Mouse (Mus musculus): ENCODE results near the gene Olfr1360. TPM values are rescaled to one million over a fixed set of nuclear protein-coding genes. Genes with fewer than 3 reads are reported as not detected.

Olfr1360 gene
- polyA plus RNA-seq, 1 experiment from 2014 or later = not detected

Small RNAs within 50 kb of the gene (microRNA-seq; reads per million reads assigned to microRNA genes)
- gene Gm44357 (not detected), gene Gm44367 (not detected)

Other genes with a start within 250 kb of the Olfr1360 start
- 2.8 and 3.5 TPM in 2 replicates for gene Pgbd1, start 236.3 kb downstream of the Olfr1360 start, polyA plus RNA-seq (2015; fragmentation: Nextera tagmentation; extraction: Ambion mirVana)
- gene Zscan26, start 223.7 kb downstream of the Olfr1360 start, polyA plus RNA-seq (2015; fragmentation: Nextera tagmentation; extraction: Ambion mirVana) = 19.3 and 20.8 TPM in 2 replicates
- gene Nkapl, start 208.9 kb downstream of the Olfr1360 start, polyA plus RNA-seq (2015; fragmentation: Nextera tagmentation; extraction: Ambion mirVana) = 3.4 and 3.5 TPM in 2 replicates
- 9.4 and 11.0 TPM in 2 replicates for gene Zkscan4, start 198.5 kb downstream of the Olfr1360 start, polyA plus RNA-seq (2015; fragmentation: Nextera tagmentation; extraction: Ambion mirVana)
- gene Gm10065, start 198.0 kb downstream of the Olfr1360 start, polyA plus RNA-seq (2015; fragmentation: Nextera tagmentation; extraction: Ambion mirVana) = not detected in 2 replicates
- gene AK157302, start 182.2 kb downstream of the Olfr1360 start, polyA plus RNA-seq (2015; fragmentation: Nextera tagmentation; extraction: Ambion mirVana) = 0.23 and 0.24 TPM in 2 replicates
- 4.5 and 8.2 TPM in 2 replicates for gene Gm11273, start 176.0 kb downstream of the Olfr1360 start, polyA plus RNA-seq (2015; fragmentation: Nextera tagmentation; extraction: Ambion mirVana)
- gene Zkscan8, start 146.3 kb downstream of the Olfr1360 start, polyA plus RNA-seq (2015; fragmentation: Nextera tagmentation; extraction: Ambion mirVana) = 4.9 and 5.4 TPM in 2 replicates
- gene Olfr1366, start 134.6 kb downstream of the Olfr1360 start, polyA plus RNA-seq (2015; fragmentation: Nextera tagmentation; extraction: Ambion mirVana) = 0.14 and 0.28 TPM in 2 replicates
- 0.06 TPM in 1 of 2 replicates, not detected in the other for gene Olfr1535, start 117.5 kb downstream of the Olfr1360 start, polyA plus RNA-seq (2015; fragmentation: Nextera tagmentation; extraction: Ambion mirVana)
- gene Olfr1364, start 95.6 kb downstream of the Olfr1360 start, polyA plus RNA-seq (2015; fragmentation: Nextera tagmentation; extraction: Ambion mirVana) = not detected in 2 replicates
- not detected in 2 replicates for gene Olfr1362, start 63.4 kb downstream of the Olfr1360 start, polyA plus RNA-seq (2015; fragmentation: Nextera tagmentation; extraction: Ambion mirVana)
- 0.08 TPM in 1 of 2 replicates, not detected in the other for gene Olfr11, start 34.9 kb downstream of the Olfr1360 start, polyA plus RNA-seq (2015; fragmentation: Nextera tagmentation; extraction: Ambion mirVana)
- gene Olfr1361, start 14.0 kb downstream of the Olfr1360 start, polyA plus RNA-seq (2015; fragmentation: Nextera tagmentation; extraction: Ambion mirVana) = not detected in 2 replicates
- not detected in 2 replicates for gene Olfr1359, start 20.7 kb upstream of the Olfr1360 start, polyA plus RNA-seq (2015; fragmentation: Nextera tagmentation; extraction: Ambion mirVana)
- gene Hist1h2bl, start 38.7 kb upstream of the Olfr1360 start, polyA plus RNA-seq (2015; fragmentation: Nextera tagmentation; extraction: Ambion mirVana) = 2.2 TPM in 1 of 2 replicates, not detected in the other
- gene Hist1h2ai, start 39.0 kb upstream of the Olfr1360 start, polyA plus RNA-seq (2015; fragmentation: Nextera tagmentation; extraction: Ambion mirVana) = 10.1 and 26.0 TPM in 2 replicates
- 10.8 and 11.6 TPM in 2 replicates for gene Hist1h3h, start 40.3 kb upstream of the Olfr1360 start, polyA plus RNA-seq (2015; fragmentation: Nextera tagmentation; extraction: Ambion mirVana)
- gene Hist1h2bm, start 44.6 kb upstream of the Olfr1360 start, polyA plus RNA-seq (2015; fragmentation: Nextera tagmentation; extraction: Ambion mirVana) = 2.1 and 2.6 TPM in 2 replicates
- gene Hist1h4j, start 57.7 kb upstream of the Olfr1360 start, polyA plus RNA-seq (2015; fragmentation: Nextera tagmentation; extraction: Ambion mirVana) = 0.83 and 1.5 TPM in 2 replicates
- gene Hist1h4k, start 73.1 kb upstream of the Olfr1360 start, polyA plus RNA-seq (2015; fragmentation: Nextera tagmentation; extraction: Ambion mirVana) = 2.3 and 3.3 TPM in 2 replicates
- 21.2 and 26.2 TPM in 2 replicates for gene Hist1h2ak, start 76.4 kb upstream of the Olfr1360 start, polyA plus RNA-seq (2015; fragmentation: Nextera tagmentation; extraction: Ambion mirVana)
- 1.2 and 2.6 TPM in 2 replicates for gene Hist1h2bn, start 76.7 kb upstream of the Olfr1360 start, polyA plus RNA-seq (2015; fragmentation: Nextera tagmentation; extraction: Ambion mirVana)
- gene Hist1h1b, start 103.2 kb upstream of the Olfr1360 start, polyA plus RNA-seq (2015; fragmentation: Nextera tagmentation; extraction: Ambion mirVana) = 9.6 and 13.7 TPM in 2 replicates
- 79.3 and 101 TPM in 2 replicates for gene Hist1h3i, start 106.0 kb upstream of the Olfr1360 start, polyA plus RNA-seq (2015; fragmentation: Nextera tagmentation; extraction: Ambion mirVana)
- 2.6 and 3.0 TPM in 2 replicates for gene Hist1h2an, start 109.8 kb upstream of the Olfr1360 start, polyA plus RNA-seq (2015; fragmentation: Nextera tagmentation; extraction: Ambion mirVana)
- gene Hist1h2bp, start 110.1 kb upstream of the Olfr1360 start, polyA plus RNA-seq (2015; fragmentation: Nextera tagmentation; extraction: Ambion mirVana) = 0.67 and 1.9 TPM in 2 replicates
- 12.2 and 15.4 TPM in 2 replicates for gene Hist1h2bq, start 132.8 kb upstream of the Olfr1360 start, polyA plus RNA-seq (2015; fragmentation: Nextera tagmentation; extraction: Ambion mirVana)
- 1.8 TPM in 1 of 2 replicates, not detected in the other for gene Hist1h2ao, start 133.1 kb upstream of the Olfr1360 start, polyA plus RNA-seq (2015; fragmentation: Nextera tagmentation; extraction: Ambion mirVana)
- gene Hist1h4m, start 134.3 kb upstream of the Olfr1360 start, polyA plus RNA-seq (2015; fragmentation: Nextera tagmentation; extraction: Ambion mirVana) = not detected in 2 replicates
- 6.1 and 9.4 TPM in 2 replicates for gene Hist1h4n, start 154.8 kb upstream of the Olfr1360 start, polyA plus RNA-seq (2015; fragmentation: Nextera tagmentation; extraction: Ambion mirVana)
- 1,855 and 2,360 TPM in 2 replicates for gene Hist1h2ap, start 156.1 kb upstream of the Olfr1360 start, polyA plus RNA-seq (2015; fragmentation: Nextera tagmentation; extraction: Ambion mirVana)
- gene Hist1h2br, start 156.3 kb upstream of the Olfr1360 start, polyA plus RNA-seq (2015; fragmentation: Nextera tagmentation; extraction: Ambion mirVana) = 11.5 and 15.4 TPM in 2 replicates